Mouse (Mus musculus) limb, embryonic 14.5 days (tissue): ENCODE data around the gene Arl6. TPM values are rescaled to one million over a fixed set of nuclear protein-coding genes. Genes with fewer than 3 reads are reported as not detected.

Experiments used
- ATAC-seq: fragments of 200-750 bp; cut with Nextera tagmentation; 2 replicates; pipeline ENCODE4 v1.8.0; 2017; ENCODE audit warnings: low read depth, moderate number of reproducible peaks, moderate TSS enrichment; ENCODE audit not compliant: low FRiP score
- DNase-seq: peaks from one replicate; pipeline ENCODE4 v3.0.0-alpha.2; 2015; ENCODE audit warnings: low spot score
- H3K27ac ChIP-seq: fragments of 300-500 bp; sonication (generic); replicated peaks from 2 replicates; pipeline ENCODE4 v1.5.1; 2014; ENCODE audit warnings: low read depth, mild to moderate bottlenecking, low read length, moderate library complexity, mixed read lengths
- H3K27me3 ChIP-seq: fragments of 300-500 bp; sonication (generic); 2 replicates; pipeline ENCODE4 v1.6.1; 2014; ENCODE audit warnings: low read length, mixed read lengths; ENCODE audit not compliant: control insufficient read depth, insufficient read depth
- H3K36me3 ChIP-seq: fragments of 300-500 bp; sonication (generic); 2 replicates; pipeline ENCODE4 v1.6.1; 2014; ENCODE audit warnings: mild to moderate bottlenecking, low read length, moderate library complexity, mixed read lengths; ENCODE audit not compliant: control insufficient read depth, insufficient read depth
- H3K4me1 ChIP-seq: fragments of 300-500 bp; sonication (generic); 2 replicates; pipeline ENCODE4 v1.6.1; 2014; ENCODE audit warnings: antibody characterized with exemption, low read length, mixed read lengths; ENCODE audit not compliant: control insufficient read depth, insufficient read depth
- H3K4me2 ChIP-seq: fragments of 300-500 bp; sonication (generic); replicated peaks from 2 replicates; pipeline ENCODE4 v1.6.1; 2014; ENCODE audit warnings: low read depth, mild to moderate bottlenecking, low read length, moderate library complexity; ENCODE audit not compliant: severe bottlenecking
- H3K4me3 ChIP-seq: fragments of 300-500 bp; sonication (generic); replicated peaks from 2 replicates; pipeline ENCODE4 v1.5.1; 2014; ENCODE audit warnings: low read length
- H3K9ac ChIP-seq: fragments of 300-500 bp; sonication (generic); 2 replicates; pipeline ENCODE4 v1.6.1; 2014; ENCODE audit warnings: mild to moderate bottlenecking, low read depth, low read length, moderate library complexity; ENCODE audit not compliant: severe bottlenecking
- H3K9me3 ChIP-seq: fragments of 300-500 bp; sonication (generic); 2 replicates; pipeline ENCODE4 v1.6.1; 2016; ENCODE audit warnings: low read length; ENCODE audit not compliant: control insufficient read depth
- POLR2A ChIP-seq: fragments of 200-500 bp; IDR thresholded peaks from 2 replicates; pipeline ENCODE4 v1.8.0; 2012; ENCODE audit warnings: inconsistent platforms, mild to moderate bottlenecking, moderate library complexity, borderline replicate concordance; ENCODE audit not compliant: insufficient read depth, insufficient read length; ENCODE audit errors: extremely low read depth
- WGBS: fragments of 180-500 bp; shearing (Covaris S2); extraction: QIAGEN DNeasy Blood & Tissue Kit; methylation state at CpG from one replicate; pipeline ENCODE4 v1.1.7; 2014; 5-methylcytosine and 5-hydroxymethylcytosine counted together
- polyA plus RNA-seq, 2 experiments: library from polyadenylated mRNA; depleted of rRNA in 1 of 2; stranded (reverse) in 1 of 2; unstranded in 1 of 2; fragments of >200 nt; fragmentation: Nextera tagmentation in 1 of 2; extraction: Ambion mirVana in 1 of 2; gene quantifications; 2 replicates each; pipeline versions ENCODE4 v1.2.1 to v1.2.3; 2012 to 2014

Gene Arl6
- polyA plus RNA-seq, 2 experiments: 14.1 to 27.1 TPM

DNA sequence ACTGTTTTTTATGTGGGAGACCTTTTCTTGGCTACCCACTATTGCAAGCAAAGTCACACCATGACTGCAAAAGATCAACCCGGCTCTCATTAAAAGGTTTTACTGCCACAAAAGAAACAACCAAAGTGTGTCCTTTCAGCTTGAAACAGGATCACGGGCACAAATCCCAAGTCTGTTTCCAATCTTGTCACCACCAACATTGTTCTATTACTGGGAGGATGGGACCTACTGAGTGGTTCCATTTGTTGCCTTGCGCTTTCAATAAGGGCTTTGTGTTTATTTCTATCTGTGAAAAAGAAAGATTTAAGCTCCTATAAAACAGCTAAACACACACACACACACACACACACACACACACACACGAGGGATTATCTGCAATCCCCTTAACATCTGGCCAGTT lies 40.2 kb downstream of the Arl6 start:
- Histone ChIP-seq H3K4me1 (peaks cover 10% of the 10 kb centered on the region), H3K4me3 (peak overlapping the region; percentile 89), H3K27me3 (no peaks in the 10 kb centered on the region), H3K4me2 (peak overlapping the region; percentile 57), H3K27ac (no peak overlapping the region), H3K36me3 (no peaks in the 10 kb centered on the region), H3K9me3 (no peaks in the 10 kb centered on the region), H3K9ac (no peak overlapping the region)
- DNase-seq (no peak), ATAC-seq (no peak)
- WGBS: 12% methylated on average over 4 of the region's 4 CpGs
- TF ChIP-seq POLR2A: no peak

DNA sequence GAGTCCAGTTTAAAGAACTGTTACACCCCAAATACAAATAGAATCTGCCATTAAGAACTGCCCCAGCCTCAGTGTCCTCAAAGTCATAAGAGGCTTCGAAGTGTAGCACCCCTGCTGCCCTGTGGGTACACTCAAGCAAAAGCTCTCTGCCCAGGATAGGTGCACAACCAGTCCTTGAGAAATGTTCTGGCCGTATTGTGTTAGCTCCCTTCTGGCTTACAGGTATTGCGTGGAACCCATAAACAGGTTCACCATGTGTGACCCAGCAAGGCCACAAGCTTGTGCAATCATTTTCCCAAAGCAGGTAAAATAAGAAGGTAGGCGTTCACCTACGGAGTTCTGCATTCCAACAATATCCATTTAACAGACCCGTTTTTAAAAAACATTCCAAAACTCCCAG lies 41.9 kb downstream of the Arl6 start:
- ATAC-seq: no peak
- WGBS: 84% methylated on average over 6 of the region's 6 CpGs
- H3K4me1 ChIP-seq: peaks cover 10% of the 10 kb centered on the region
- H3K4me2 ChIP-seq: no peak overlapping the region
- H3K27me3 ChIP-seq: no peaks in the 10 kb centered on the region
- no peak overlapping the region for H3K9ac ChIP-seq
- no peak overlapping the region for H3K27ac ChIP-seq
- TF ChIP-seq POLR2A: no peak
- H3K4me3 ChIP-seq: no peak overlapping the region
- H3K36me3 ChIP-seq: no peaks in the 10 kb centered on the region
- no peaks in the 10 kb centered on the region for H3K9me3 ChIP-seq
- no peak for DNase-seq

DNA sequence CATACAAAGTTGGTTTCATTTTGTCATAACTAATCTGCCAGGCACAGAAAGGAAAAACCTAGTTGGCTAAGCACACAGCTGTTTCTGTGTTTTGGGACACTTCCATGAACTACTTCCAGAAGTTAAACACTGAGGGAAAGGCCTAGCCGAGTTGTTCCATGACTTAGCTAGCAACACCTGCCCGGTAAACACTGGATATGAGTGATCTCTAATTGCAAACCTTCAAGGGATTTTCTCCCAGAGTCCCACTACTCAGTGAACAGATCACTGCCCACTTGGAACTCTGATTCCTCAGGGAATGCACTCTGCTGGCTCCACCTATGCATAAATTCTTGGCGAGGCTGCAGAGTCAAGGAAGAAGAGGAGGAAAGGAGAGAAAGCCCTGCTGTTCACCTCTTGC lies 44.5 kb downstream of the Arl6 start:
- peak overlapping the region; percentile 50; the same call in 1 of the 2 replicates for H3K27ac ChIP-seq
- no peaks in the 10 kb centered on the region for H3K27me3 ChIP-seq
- WGBS: 45% methylated on average over 3 of the region's 3 CpGs
- H3K4me3 ChIP-seq: no peak overlapping the region
- H3K4me1 ChIP-seq: peaks cover 13% of the 10 kb centered on the region
- no peak overlapping the region for H3K4me2 ChIP-seq
- H3K9ac ChIP-seq: no peak overlapping the region
- TF ChIP-seq POLR2A: no peak
- H3K36me3 ChIP-seq: no peaks in the 10 kb centered on the region
- H3K9me3 ChIP-seq: no peaks in the 10 kb centered on the region
- no peak for ATAC-seq
- DNase-seq: peak; percentile 52

DNA sequence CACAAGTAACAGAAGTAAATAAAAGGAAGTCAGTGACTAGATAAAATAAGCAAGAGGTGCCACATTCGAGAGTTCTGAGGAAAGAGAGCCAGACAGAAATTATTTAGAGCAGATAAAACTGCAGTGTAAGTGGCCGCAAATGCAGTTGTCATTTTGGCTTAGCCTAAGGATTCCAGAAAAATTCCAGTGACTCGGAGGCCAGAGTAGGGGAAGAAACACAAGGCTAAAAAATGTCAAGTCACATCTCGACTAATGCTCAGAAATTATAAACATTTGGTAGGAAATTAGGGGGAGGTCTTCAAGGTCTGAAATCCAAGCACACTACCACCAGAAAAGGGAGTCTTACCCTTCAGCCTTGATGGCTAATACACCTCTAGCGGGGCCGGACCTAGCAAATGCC lies 48.4 kb downstream of the Arl6 start:
- no peak overlapping the region for H3K4me3 ChIP-seq
- ATAC-seq: no peak

DNA sequence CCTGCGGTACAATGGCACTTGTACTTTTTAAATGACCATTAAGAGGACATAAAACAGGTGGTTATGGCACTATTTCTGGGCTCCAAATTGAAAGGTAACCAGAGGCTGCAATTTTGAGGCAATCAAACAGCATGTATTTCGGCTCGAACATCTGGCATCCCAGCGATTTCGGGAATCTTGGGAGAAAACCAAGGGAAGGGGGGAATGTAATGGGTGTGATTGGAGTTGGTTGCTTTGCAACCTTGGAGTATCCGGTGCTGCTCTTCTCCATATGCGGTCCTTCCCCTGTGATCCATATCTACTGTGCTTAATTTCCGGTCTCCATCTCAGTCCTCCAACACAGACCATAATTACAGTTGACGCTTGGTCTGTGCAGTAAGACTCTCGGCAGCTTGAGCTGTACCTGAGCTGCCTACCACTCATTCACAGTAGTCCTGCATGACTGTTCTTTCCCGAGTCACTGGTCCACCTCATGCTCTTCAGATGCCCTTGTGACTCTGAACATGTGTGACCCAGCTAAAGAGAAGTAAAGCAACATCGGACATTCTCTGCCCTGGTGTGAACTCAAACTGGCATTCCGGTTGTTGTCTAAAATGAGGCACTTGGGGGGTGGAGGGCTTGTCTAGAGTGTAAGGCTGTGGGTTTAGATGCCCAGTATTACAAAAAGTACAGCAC lies 50.7 kb downstream of the Arl6 start:
- Histone ChIP-seq H3K4me1 (peaks cover 17% of the 10 kb centered on the region), H3K36me3 (no peaks in the 10 kb centered on the region), H3K9me3 (no peaks in the 10 kb centered on the region), H3K4me3 (no peak overlapping the region), H3K9ac (no peak overlapping the region), H3K27ac (no peak overlapping the region), H3K4me2 (no peak overlapping the region), H3K27me3 (no peaks in the 10 kb centered on the region)
- no peak for TF ChIP-seq POLR2A
- WGBS: 54% methylated on average over 13 of the region's 13 CpGs
- ATAC-seq: no peak
- no peak for DNase-seq

More for the DNA sequence above, 48.4 kb downstream of the Arl6 start:
- 55% methylated on average over 6 of the region's 6 CpGs for WGBS
- H3K27ac ChIP-seq: no peak overlapping the region
- H3K36me3 ChIP-seq: no peaks in the 10 kb centered on the region
- H3K4me2 ChIP-seq: no peak overlapping the region
- DNase-seq: no peak
- peaks cover 21% of the 10 kb centered on the region for H3K4me1 ChIP-seq
- H3K27me3 ChIP-seq: no peaks in the 10 kb centered on the region
- no peak for TF ChIP-seq POLR2A
- H3K9ac ChIP-seq: no peak overlapping the region
- no peaks in the 10 kb centered on the region for H3K9me3 ChIP-seq

DNA sequence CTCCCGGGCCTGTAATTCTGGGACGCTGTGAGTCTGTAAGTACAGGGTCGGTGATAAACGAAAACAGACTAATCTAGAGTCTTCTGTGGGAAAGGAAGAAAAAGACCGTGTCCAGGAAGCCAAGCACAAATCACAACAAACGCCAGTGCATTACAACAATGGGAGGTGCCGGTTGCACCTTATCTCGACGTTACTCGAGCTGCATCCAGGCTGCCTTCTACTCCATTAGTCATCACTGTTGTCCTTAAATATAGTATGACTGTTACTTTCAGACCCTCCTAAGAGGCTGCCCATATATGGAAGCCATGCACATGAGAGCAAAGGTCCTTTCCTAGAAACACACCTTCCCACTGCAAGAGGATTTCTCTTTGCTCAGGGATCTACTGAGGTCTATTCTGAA lies 51.4 kb downstream of the Arl6 start:
- H3K4me2 ChIP-seq: no peak overlapping the region
- TF ChIP-seq POLR2A: no peak
- no peak for DNase-seq
- peaks cover 17% of the 10 kb centered on the region for H3K4me1 ChIP-seq
- no peaks in the 10 kb centered on the region for H3K27me3 ChIP-seq
- H3K36me3 ChIP-seq: no peaks in the 10 kb centered on the region
- H3K9me3 ChIP-seq: no peaks in the 10 kb centered on the region
- no peak overlapping the region for H3K4me3 ChIP-seq
- H3K27ac ChIP-seq: no peak overlapping the region
- no peak for ATAC-seq
- 64% methylated on average over 10 of the region's 10 CpGs for WGBS
- H3K9ac ChIP-seq: no peak overlapping the region
